Mouse (Mus musculus): ENCODE results near the gene Jade2. TPM values are rescaled to one million over a fixed set of nuclear protein-coding genes. Genes with fewer than 3 reads are reported as not detected.

Jade2 gene
- total and polyA plus RNA-seq, 3 experiments, result 25.6 to 60.1 (median 58.2) TPM

DNA sequence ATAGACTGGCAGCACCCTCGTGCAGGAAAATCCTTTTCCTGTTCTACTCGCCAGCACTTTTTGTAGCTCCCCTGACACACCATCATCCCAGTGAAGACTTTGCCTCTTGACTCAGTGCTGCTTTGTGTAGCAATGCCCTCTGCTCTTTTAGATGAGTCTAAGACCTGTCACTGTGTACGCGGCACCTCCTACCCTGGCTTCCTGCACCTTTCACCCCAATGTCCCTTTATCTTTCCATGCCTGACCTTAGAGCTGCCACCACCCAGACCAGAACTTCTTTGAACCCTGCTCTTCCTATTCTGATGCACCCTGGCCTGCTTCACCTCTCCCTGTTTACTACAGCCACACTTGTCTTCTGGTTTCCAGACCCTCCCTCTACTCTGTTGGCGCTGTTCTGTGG lies 89.2 kb downstream of the Jade2 start:
- Histone ChIP-seq H3K4me2 (ENCODE audit: insufficient read depth, low read depth, poor library complexity, severe bottlenecking) (no peak overlapping the region), H3K4me3 (replicated peaks in 1 of 3; ENCODE audit: low read depth in 2 of 3, low read length in 2 of 3, poor library complexity in 1 of 3) (no peak overlapping the region), H3K27ac (ENCODE audit: insufficient read depth, low read depth) (no peak overlapping the region), H3K27me3 (replicated peaks) (no peaks in the 10 kb centered on the region), H3K36me3 (replicated peaks in 1 of 2; ENCODE audit: control insufficient read depth in 1 of 2, insufficient read depth in 1 of 2, low read length in 1 of 2) (peaks cover 5 to 61% of the 10 kb centered on the region in 2 experiments), H3K79me2 (replicated peaks; ENCODE audit: control insufficient read depth, extremely low read depth, insufficient read depth, poor library complexity, severe bottlenecking) (peaks cover 83% of the 10 kb centered on the region), H3K9ac (ENCODE audit: insufficient read depth, low read depth) (no peak overlapping the region), H3K4me1 (ENCODE audit: control insufficient read depth in 1 of 2, insufficient read depth in 2 of 2) (peaks cover 10 to 31% of the 10 kb centered on the region in 2 experiments), H3K9me3 (replicated peaks; ENCODE audit: low read length) (peaks cover 8% of the 10 kb centered on the region)
- TF ChIP-seq MYC (IDR thresholded peaks at IDR 0.05; ENCODE audit: low read depth, low read length), result no peak
- TF ChIP-seq NRF1 (IDR thresholded peaks at IDR 0.05; ENCODE audit: low read depth, low read length), result no peak
- TF ChIP-seq CHD2 (IDR thresholded peaks at IDR 0.05; ENCODE audit: low read length), result no peak
- TF ChIP-seq USF1 (IDR thresholded peaks at IDR 0.05; ENCODE audit: low read depth, low read length), result no peak
- TF ChIP-seq MAFK (IDR thresholded peaks at IDR 0.05; ENCODE audit: insufficient replicate concordance, low read length), result no peak
- no peak for TF ChIP-seq POLR2AphosphoS2 (IDR thresholded peaks at IDR 0.05; ENCODE audit: low read depth, low read length)
- TF ChIP-seq HCFC1 (IDR thresholded peaks at IDR 0.05; ENCODE audit: low read depth, low read length), result no peak
- TF ChIP-seq TCF12 (IDR thresholded peaks at IDR 0.05; ENCODE audit: low read depth, low read length), result no peak
- TF ChIP-seq SIN3A (IDR thresholded peaks at IDR 0.05; ENCODE audit: low read length), result no peak
- TF ChIP-seq CTCF (conservative IDR thresholded peaks at IDR 0.05 in 1 of 2, IDR thresholded peaks at IDR 0.05 in 1 of 2; ENCODE audit: low read depth in 2 of 2, low read length in 2 of 2), result no peak
- no peak for TF ChIP-seq ZKSCAN1 (IDR thresholded peaks at IDR 0.05; ENCODE audit: borderline replicate concordance, low read depth, low read length)
- TF ChIP-seq ZMIZ1 (IDR thresholded peaks at IDR 0.05; ENCODE audit: low read depth, low read length), result no peak
- TF ChIP-seq RCOR1 (conservative IDR thresholded peaks at IDR 0.05; ENCODE audit: low read depth, low read length), result no peak
- no peak for TF ChIP-seq GABPA (IDR thresholded peaks at IDR 0.05; ENCODE audit: insufficient replicate concordance, low read depth, low read length)
- no peak for TF ChIP-seq EP300 (IDR thresholded peaks at IDR 0.05; ENCODE audit: low read length)
- TF ChIP-seq E2F4 (IDR thresholded peaks at IDR 0.05; ENCODE audit: insufficient replicate concordance, low read depth, low read length), result no peak
- TF ChIP-seq SMC3 (IDR thresholded peaks at IDR 0.05; ENCODE audit: low read depth, low read length), result no peak
- TF ChIP-seq MEF2A (IDR thresholded peaks at IDR 0.05; ENCODE audit: borderline replicate concordance, low read depth, low read length), result no peak
- TF ChIP-seq PAX5 (IDR thresholded peaks at IDR 0.05; ENCODE audit: low read length), result no peak
- dilution Hi-C loops (cut with MboI; ENCODE audit: extremely low pct_ligation_motif_present, extremely low pct_unique_long_range_greater_than_20kb, low sequenced_read_pairs), result no loop called here
- in situ Hi-C loops (cut with MboI; ENCODE audit: low pct_ligation_motif_present, low pct_unique_long_range_greater_than_20kb, low sequenced_read_pairs), result no loop called here
- no peak for DNase-seq (ENCODE audit: extremely low read depth)

- no peak for DNase-seq (ENCODE audit: extremely low read depth)
- H3K27ac ChIP-seq (ENCODE audit: insufficient read depth, low read depth), result no peak overlapping the region
- peaks cover 5% of the 10 kb centered on the region for H3K9me3 ChIP-seq (replicated peaks; ENCODE audit: low read length)
- no peaks in the 10 kb centered on the region for H3K27me3 ChIP-seq (replicated peaks)
- in situ Hi-C loops (cut with MboI; ENCODE audit: low pct_ligation_motif_present, low pct_unique_long_range_greater_than_20kb, low sequenced_read_pairs), result no loop called here
- no peak overlapping the region for H3K9ac ChIP-seq (ENCODE audit: insufficient read depth, low read depth)
- H3K4me1 ChIP-seq (ENCODE audit: control insufficient read depth in 1 of 2, insufficient read depth in 2 of 2), result peaks cover 10 to 36% of the 10 kb centered on the region in 2 experiments
- H3K36me3 ChIP-seq (replicated peaks in 1 of 2; ENCODE audit: control insufficient read depth in 1 of 2, insufficient read depth in 1 of 2, low read length in 1 of 2), result peaks cover 5 to 55% of the 10 kb centered on the region in 2 experiments
- dilution Hi-C loops (cut with MboI; ENCODE audit: extremely low pct_ligation_motif_present, extremely low pct_unique_long_range_greater_than_20kb, low sequenced_read_pairs), result no loop called here
- no peak overlapping the region for H3K4me2 ChIP-seq (ENCODE audit: insufficient read depth, low read depth, poor library complexity, severe bottlenecking)
- TF ChIP-seq NRF1 (IDR thresholded peaks at IDR 0.05; ENCODE audit: low read depth, low read length) (no peak), ZKSCAN1 (IDR thresholded peaks at IDR 0.05; ENCODE audit: borderline replicate concordance, low read depth, low read length) (no peak), TCF12 (IDR thresholded peaks at IDR 0.05; ENCODE audit: low read depth, low read length) (no peak), IRF4 (IDR thresholded peaks at IDR 0.05; ENCODE audit: low read depth, low read length) (no peak), E2F4 (IDR thresholded peaks at IDR 0.05; ENCODE audit: insufficient replicate concordance, low read depth, low read length) (no peak), POLR2AphosphoS2 (IDR thresholded peaks at IDR 0.05; ENCODE audit: low read depth, low read length) (no peak), USF1 (IDR thresholded peaks at IDR 0.05; ENCODE audit: low read depth, low read length) (no peak), KAT2A (IDR thresholded peaks at IDR 0.05; ENCODE audit: insufficient replicate concordance, low read length) (no peak), RCOR1 (conservative IDR thresholded peaks at IDR 0.05; ENCODE audit: low read depth, low read length) (no peak), MAZ (IDR thresholded peaks at IDR 0.05; ENCODE audit: low read depth, low read length) (no peak)
- H3K4me3 ChIP-seq (replicated peaks in 1 of 3; ENCODE audit: low read depth in 2 of 3, low read length in 2 of 3, poor library complexity in 1 of 3), result no peak overlapping the region
- peaks cover 78% of the 10 kb centered on the region for H3K79me2 ChIP-seq (replicated peaks; ENCODE audit: control insufficient read depth, extremely low read depth, insufficient read depth, poor library complexity, severe bottlenecking)
Measured at GRCm38 (mm10) chr11:51767579-51768220, 89.8 kb downstream of the Jade2 start.
